Mouse (Mus musculus): ENCODE results near the gene Pknox1. TPM values are rescaled to one million over a fixed set of nuclear protein-coding genes. Genes with fewer than 3 reads are reported as not detected.
A peak's percentile ranks its signal among the peaks of the same experiment; 100 is the strongest.

The Pknox1 gene
- polyA plus RNA-seq, 1 experiment: 15.3 TPM

DNA sequence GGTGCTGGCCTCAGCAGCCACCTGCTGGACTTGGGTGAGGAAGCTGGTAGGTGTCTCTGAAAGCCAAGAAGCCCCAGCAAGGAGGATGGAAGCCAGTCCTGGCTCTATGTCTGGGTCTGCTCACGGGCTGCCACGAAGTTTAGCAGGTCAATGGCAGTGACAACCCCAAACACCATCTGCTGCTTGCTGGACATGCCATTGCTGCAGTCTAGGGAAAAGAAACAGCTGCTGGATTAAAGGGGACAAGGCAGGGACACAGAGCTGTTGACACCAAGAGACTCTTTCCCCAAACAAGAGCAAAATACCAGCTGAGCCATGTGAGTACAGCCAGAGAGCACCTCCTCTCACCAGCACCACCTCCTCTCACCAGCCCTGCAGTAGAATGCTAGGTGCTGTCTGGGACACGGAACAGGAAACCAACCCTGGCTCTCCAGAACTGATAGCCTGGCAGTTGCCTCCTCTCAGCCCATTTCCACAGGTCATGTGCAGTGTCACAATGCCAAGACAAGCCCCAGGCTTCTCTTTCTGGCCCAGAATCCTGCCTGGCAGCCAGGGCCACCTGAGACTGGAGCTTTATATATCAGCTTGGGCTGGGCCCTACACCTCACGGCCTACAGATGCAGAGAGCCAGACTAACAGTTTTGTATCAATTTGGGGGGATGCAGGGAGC, 48.7 kb downstream of the Pknox1 start:
- peaks cover 19% of the 10 kb centered on the region for H3K27me3 ChIP-seq (ENCODE audit: control insufficient read depth, insufficient read depth, insufficient read length)
- H3K4me3 ChIP-seq: no peak overlapping the region
- no peak overlapping the region for H3K4me2 ChIP-seq (ENCODE audit: low read depth)
- H3K36me3 ChIP-seq (ENCODE audit: control insufficient read depth, insufficient read depth): no peaks in the 10 kb centered on the region
- H3ac ChIP-seq (ENCODE audit: control insufficient read depth, insufficient read length): no peak overlapping the region
- no peaks in the 10 kb centered on the region for H3K79me2 ChIP-seq (ENCODE audit: control insufficient read depth, insufficient read depth)
- peak in 1 of 3 experiments; percentile 29 for TF ChIP-seq MYOD1 (IDR thresholded peaks at IDR 0.05; ENCODE audit: control insufficient read depth in 1 of 3, insufficient read length in 2 of 3, low read depth in 2 of 3)
- TF ChIP-seq E2F4 (IDR thresholded peaks at IDR 0.05; ENCODE audit: insufficient read depth): no peak
- peak in 2 of 3 experiments; percentile 36 to 59 for TF ChIP-seq MYOG (IDR thresholded peaks at IDR 0.05; ENCODE audit: control insufficient read depth in 1 of 3, insufficient read depth in 1 of 3, insufficient read length in 2 of 3, low read depth in 2 of 3)

DNA sequence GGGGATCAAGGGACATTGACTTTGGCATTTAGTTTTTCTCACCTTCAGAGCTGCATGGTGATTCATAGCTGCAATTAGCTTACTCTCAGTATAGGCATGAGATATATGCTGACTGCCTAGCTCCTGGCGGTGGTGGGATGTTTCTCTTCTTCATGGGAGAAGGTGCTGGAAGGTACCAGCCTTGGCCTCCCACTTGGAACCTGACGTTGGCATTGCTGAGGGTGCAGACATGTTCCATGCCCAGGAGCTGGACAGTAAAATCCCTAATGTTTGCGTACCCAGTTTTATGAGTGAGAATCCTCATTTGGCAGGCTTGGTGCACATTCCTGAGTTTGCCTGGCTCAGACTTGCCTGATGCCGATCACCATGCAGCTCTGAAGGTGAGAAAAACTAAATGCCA, 58.6 kb downstream of the Pknox1 start:
- Histone ChIP-seq H3K4me2 (ENCODE audit: low read depth) (no peak overlapping the region), H3K27me3 (ENCODE audit: control insufficient read depth, insufficient read depth, insufficient read length) (peaks cover 46% of the 10 kb centered on the region), H3K36me3 (ENCODE audit: control insufficient read depth, insufficient read depth) (no peaks in the 10 kb centered on the region), H3K79me2 (ENCODE audit: control insufficient read depth, insufficient read depth) (no peaks in the 10 kb centered on the region), H3ac (ENCODE audit: control insufficient read depth, insufficient read length) (no peak overlapping the region), H3K4me3 (no peak overlapping the region)
- TF ChIP-seq REST (IDR thresholded peaks at IDR 0.05; ENCODE audit: insufficient read depth, insufficient read length) (no peak), E2F4 (IDR thresholded peaks at IDR 0.05; ENCODE audit: insufficient read depth) (no peak), MAX (IDR thresholded peaks at IDR 0.05; ENCODE audit: low read depth) (no peak), CEBPB (IDR thresholded peaks at IDR 0.05; ENCODE audit: insufficient read depth, poor library complexity, severe bottlenecking) (no peak), USF1 (IDR thresholded peaks at IDR 0.05; ENCODE audit: low read depth) (no peak), TCF3 (IDR thresholded peaks at IDR 0.05; ENCODE audit: insufficient read length, low read depth) (no peak), SRF (IDR thresholded peaks at IDR 0.05; ENCODE audit: control insufficient read depth, insufficient read length, low read depth) (no peak), POLR2A (IDR thresholded peaks at IDR 0.05; ENCODE audit: insufficient read length, low read depth) (no peak), MYOD1 (IDR thresholded peaks at IDR 0.05; ENCODE audit: control insufficient read depth in 1 of 3, insufficient read length in 2 of 3, low read depth in 2 of 3) (no peak), TCF12 (IDR thresholded peaks at IDR 0.05; ENCODE audit: insufficient read depth, poor library complexity, severe bottlenecking) (no peak), MYOG (IDR thresholded peaks at IDR 0.05; ENCODE audit: control insufficient read depth in 1 of 3, insufficient read depth in 1 of 3, insufficient read length in 2 of 3, low read depth in 2 of 3) (no peak), POLR2AphosphoS2 (IDR thresholded peaks at IDR 0.05; ENCODE audit: insufficient read length, low read depth) (no peak)

DNA sequence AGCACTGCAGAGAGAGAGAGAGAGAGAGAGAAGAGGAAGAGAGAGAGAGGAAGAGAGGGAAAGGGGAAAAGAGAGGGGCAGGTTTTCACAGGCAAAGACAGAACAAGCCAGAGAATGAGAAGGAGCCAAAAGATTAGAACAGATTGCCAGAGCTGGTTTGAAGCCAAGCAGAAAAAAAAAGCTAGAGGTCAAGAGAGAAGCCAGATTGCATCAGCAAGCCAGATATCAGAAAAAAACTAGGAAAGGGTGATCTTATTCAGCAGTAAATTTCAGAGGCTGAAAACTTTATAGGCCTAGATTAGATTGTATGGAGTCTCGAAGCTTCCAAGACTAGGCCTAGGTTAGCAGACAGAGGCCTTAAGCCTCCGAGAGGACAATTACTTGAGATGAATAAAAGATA, 63.4 kb downstream of the Pknox1 start:
- Histone ChIP-seq H3K79me2 (ENCODE audit: control insufficient read depth, insufficient read depth) (no peaks in the 10 kb centered on the region), H3K4me3 (no peak overlapping the region), H3K27me3 (ENCODE audit: control insufficient read depth, insufficient read depth, insufficient read length) (peaks cover 17% of the 10 kb centered on the region), H3ac (ENCODE audit: control insufficient read depth, insufficient read length) (no peak overlapping the region), H3K4me2 (ENCODE audit: low read depth) (no peak overlapping the region), H3K36me3 (ENCODE audit: control insufficient read depth, insufficient read depth) (no peaks in the 10 kb centered on the region)
- TF ChIP-seq POLR2A (IDR thresholded peaks at IDR 0.05; ENCODE audit: insufficient read length, low read depth): no peak
- TF ChIP-seq TCF3 (IDR thresholded peaks at IDR 0.05; ENCODE audit: insufficient read length, low read depth): no peak
- no peak for TF ChIP-seq MYOG (IDR thresholded peaks at IDR 0.05; ENCODE audit: control insufficient read depth in 1 of 3, insufficient read depth in 1 of 3, insufficient read length in 2 of 3, low read depth in 2 of 3)
- no peak for TF ChIP-seq MYOD1 (IDR thresholded peaks at IDR 0.05; ENCODE audit: control insufficient read depth in 1 of 3, insufficient read length in 2 of 3, low read depth in 2 of 3)
- no peak for TF ChIP-seq CEBPB (IDR thresholded peaks at IDR 0.05; ENCODE audit: insufficient read depth, poor library complexity, severe bottlenecking)
- TF ChIP-seq REST (IDR thresholded peaks at IDR 0.05; ENCODE audit: insufficient read depth, insufficient read length): no peak
- TF ChIP-seq E2F4 (IDR thresholded peaks at IDR 0.05; ENCODE audit: insufficient read depth): no peak
- no peak for TF ChIP-seq MAX (IDR thresholded peaks at IDR 0.05; ENCODE audit: low read depth)
- no peak for TF ChIP-seq POLR2AphosphoS2 (IDR thresholded peaks at IDR 0.05; ENCODE audit: insufficient read length, low read depth)
- TF ChIP-seq USF1 (IDR thresholded peaks at IDR 0.05; ENCODE audit: low read depth): no peak
- TF ChIP-seq SRF (IDR thresholded peaks at IDR 0.05; ENCODE audit: control insufficient read depth, insufficient read length, low read depth): no peak
- no peak for TF ChIP-seq TCF12 (IDR thresholded peaks at IDR 0.05; ENCODE audit: insufficient read depth, poor library complexity, severe bottlenecking)

DNA sequence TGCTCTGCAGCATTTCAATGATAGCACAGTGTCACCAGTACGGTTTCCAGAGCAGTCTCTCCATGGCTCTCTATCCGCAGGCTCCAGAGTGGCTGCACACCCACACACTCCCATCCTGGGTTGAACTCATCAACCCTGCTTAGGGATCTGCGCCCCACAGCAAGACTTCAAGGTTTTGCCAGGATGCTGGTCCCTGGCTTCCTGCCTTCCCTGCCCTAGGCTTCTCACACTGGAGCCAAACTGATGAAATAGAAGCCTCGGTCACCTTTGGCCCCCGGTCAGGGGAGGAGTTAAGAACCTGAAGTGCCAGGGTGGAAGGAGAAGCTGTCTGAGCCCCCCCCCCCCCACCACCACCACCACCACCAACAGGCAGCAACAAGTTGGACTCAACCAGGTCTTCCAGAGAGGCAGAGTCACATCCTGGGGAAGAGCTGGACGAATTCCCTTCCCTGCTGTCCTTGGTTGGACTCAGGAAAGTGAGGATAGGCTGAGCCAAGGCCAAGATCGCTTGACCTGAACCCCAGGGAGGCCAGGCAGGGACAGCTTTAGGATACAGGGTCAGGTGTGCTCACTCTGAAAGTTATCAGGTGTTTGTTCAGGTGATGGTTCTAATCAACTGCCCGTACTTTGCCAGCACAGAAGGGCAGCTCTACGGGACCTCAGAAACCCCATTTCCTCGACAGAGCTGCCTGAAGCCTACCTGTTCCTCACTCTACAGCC, 66.7 kb downstream of the Pknox1 start:
- Histone ChIP-seq H3ac (ENCODE audit: control insufficient read depth, insufficient read length) (no peak overlapping the region), H3K4me2 (ENCODE audit: low read depth) (no peak overlapping the region), H3K79me2 (ENCODE audit: control insufficient read depth, insufficient read depth) (no peaks in the 10 kb centered on the region), H3K4me3 (no peak overlapping the region), H3K27me3 (ENCODE audit: control insufficient read depth, insufficient read depth, insufficient read length) (peaks cover 5% of the 10 kb centered on the region), H3K36me3 (ENCODE audit: control insufficient read depth, insufficient read depth) (no peaks in the 10 kb centered on the region)
- TF ChIP-seq MYOD1 (IDR thresholded peaks at IDR 0.05; ENCODE audit: control insufficient read depth in 1 of 3, insufficient read length in 2 of 3, low read depth in 2 of 3) (no peak), REST (IDR thresholded peaks at IDR 0.05; ENCODE audit: insufficient read depth, insufficient read length) (no peak), TCF3 (IDR thresholded peaks at IDR 0.05; ENCODE audit: insufficient read length, low read depth) (no peak), MYOG (IDR thresholded peaks at IDR 0.05; ENCODE audit: control insufficient read depth in 1 of 3, insufficient read depth in 1 of 3, insufficient read length in 2 of 3, low read depth in 2 of 3) (no peak)

DNA sequence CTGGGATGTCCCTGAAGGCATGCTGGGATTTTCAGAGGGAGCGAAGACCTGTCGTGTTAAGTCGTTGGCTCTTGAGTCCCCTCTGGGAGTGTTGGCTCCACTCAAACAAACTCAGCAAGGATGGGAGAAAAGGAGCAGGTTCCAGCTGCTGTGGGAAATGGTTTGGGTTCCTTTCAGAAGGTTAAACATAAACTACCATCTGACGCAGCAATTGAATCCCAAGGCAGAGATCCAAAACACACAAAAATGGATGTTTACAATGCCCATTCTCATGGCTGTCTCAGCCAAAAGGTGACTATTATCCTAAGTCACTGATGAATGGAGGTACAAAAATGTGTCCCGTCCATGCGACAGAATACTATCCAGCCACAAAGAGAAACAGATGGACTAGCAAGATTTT, 68.5 kb downstream of the Pknox1 start:
- Histone ChIP-seq H3K36me3 (ENCODE audit: control insufficient read depth, insufficient read depth) (no peaks in the 10 kb centered on the region), H3ac (ENCODE audit: control insufficient read depth, insufficient read length) (no peak overlapping the region), H3K27me3 (ENCODE audit: control insufficient read depth, insufficient read depth, insufficient read length) (peaks cover 19% of the 10 kb centered on the region), H3K4me3 (no peak overlapping the region), H3K79me2 (ENCODE audit: control insufficient read depth, insufficient read depth) (no peaks in the 10 kb centered on the region), H3K4me2 (ENCODE audit: low read depth) (no peak overlapping the region)
- TF ChIP-seq CEBPB (IDR thresholded peaks at IDR 0.05; ENCODE audit: insufficient read depth, poor library complexity, severe bottlenecking): no peak

All from myocyte (in vitro differentiated cells).